Mouse (Mus musculus) telencephalon, adult 2 months (tissue): ENCODE measurements around the gene Rhobtb1.

Experiments
- DNase-seq: peaks from one replicate; pipeline ENCODE4 v3.0.0-alpha.2; 2011; ENCODE audit warnings: low read depth, low spot score

The Rhobtb1 gene

GRCm38 (mm10) chr10:69163216-69163615 lies 12.0 kb downstream of the Rhobtb1 start:
- DNase-seq = no peak

GRCm38 (mm10) chr10:69165125-69165524 lies 13.9 kb downstream of the Rhobtb1 start:
- no peak for DNase-seq

- no peak for DNase-seq
Measured at GRCm38 (mm10) chr10:69165847-69166246, 14.6 kb downstream of the Rhobtb1 start.

GRCm38 (mm10) chr10:69166514-69166913 lies 15.3 kb downstream of the Rhobtb1 start:
- DNase-seq = no peak

DNA sequence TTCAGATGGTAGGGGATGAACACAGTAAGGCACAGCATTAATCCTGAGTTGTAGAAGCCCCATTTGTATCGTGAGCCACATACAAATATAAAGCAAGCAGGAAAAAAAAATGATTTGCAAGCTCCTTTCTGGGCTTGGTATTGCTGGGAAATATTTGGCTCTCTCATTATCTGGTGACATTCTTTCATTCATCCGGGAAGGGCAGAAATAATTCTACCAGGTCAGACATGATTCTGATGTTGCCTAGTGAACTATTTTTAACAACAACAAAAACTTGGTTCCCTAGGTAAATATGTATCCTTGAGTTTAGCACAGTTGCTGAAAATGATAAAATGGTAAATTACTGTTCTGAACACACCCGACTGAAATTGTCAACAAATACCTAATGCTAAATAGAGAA lies 21.2 kb downstream of the Rhobtb1 start:
- no peak for DNase-seq

DNA sequence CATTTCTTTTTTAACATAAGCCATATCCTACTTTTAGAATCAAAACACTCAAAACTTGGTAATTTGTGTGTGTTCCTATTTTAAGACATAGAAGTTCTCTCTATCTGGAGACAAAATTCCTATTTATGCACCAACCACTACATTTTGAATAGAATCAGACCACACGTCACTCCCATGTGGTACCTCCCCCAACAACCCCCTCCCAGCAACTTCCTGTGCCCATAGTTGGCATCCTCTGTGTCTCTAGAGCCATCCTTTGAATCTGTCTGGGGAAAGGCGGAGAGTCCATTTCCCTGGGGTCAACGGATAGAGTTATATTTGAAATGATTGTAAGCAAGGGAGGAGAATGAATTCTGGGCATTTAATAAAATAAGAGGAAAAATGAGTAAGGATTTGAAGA lies 24.9 kb downstream of the Rhobtb1 start:
- no peak for DNase-seq

DNA sequence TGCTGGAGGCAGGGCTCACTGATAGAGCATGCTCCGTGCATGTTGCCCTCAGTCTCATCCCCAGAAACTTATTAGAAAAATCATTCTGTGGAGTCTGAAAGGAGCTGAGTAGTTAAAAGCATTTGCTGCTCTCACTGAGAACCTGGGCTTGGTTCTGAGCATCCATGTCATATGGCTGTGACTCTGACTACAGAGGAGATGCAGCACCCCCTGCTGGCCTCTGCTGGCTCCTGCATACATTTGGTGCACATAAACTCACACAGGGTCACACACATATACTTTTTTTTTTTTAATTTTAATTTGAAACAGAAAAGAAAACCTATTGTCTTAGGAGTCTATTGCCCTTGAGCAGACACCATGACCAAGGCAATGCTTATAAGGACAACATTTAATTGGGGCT lies 28.1 kb downstream of the Rhobtb1 start:
- no peak for DNase-seq

GRCm38 (mm10) chr10:69180997-69181396 lies 29.8 kb downstream of the Rhobtb1 start:
- DNase-seq = no peak

DNA sequence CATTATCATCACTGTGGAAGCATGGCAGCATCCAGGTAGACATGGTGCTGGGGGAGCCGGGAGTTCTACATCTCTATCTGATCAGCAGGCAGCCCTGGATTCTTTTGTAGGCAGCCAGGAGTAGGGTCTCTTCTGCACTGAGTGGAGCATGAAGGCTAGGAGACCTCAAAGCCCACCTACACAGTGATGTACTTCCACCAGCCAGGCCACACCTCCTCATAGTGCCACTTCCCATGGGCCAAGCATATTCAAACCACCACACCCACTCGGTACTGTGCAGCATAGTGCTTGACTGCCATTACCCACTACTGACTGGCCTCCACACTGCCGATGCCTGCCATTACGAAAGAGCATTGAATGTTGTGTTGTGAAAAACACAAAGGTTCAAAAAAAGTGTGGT lies 33.7 kb downstream of the Rhobtb1 start:
- no peak for DNase-seq

DNA sequence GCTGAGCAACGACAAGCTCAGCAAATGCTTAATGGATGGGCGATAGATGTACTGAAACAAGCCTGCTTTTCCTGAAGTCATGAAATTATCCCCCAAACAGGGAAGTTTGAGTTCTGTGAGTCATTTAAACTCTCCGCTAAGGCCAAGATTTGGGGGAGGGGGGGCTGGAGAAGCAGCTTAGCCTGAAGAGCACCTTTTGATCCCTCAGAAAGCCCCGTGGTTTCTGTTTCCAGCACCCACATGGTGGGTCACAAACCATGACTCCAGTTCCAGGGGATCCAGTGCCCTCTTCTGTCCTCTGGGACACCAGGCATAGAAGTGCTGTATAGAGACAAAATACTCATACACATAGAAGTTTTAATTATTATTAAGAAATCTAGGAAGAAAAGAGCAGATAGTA lies 34.2 kb downstream of the Rhobtb1 start:
- DNase-seq = no peak

- peak; percentile 86 for DNase-seq
Measured at GRCm38 (mm10) chr10:69185894-69186893, 35.0 kb downstream of the Rhobtb1 start.

GRCm38 (mm10) chr10:69187773-69188443 lies 36.7 kb downstream of the Rhobtb1 start:
- DNase-seq = no peak

GRCm38 (mm10) chr10:69190434-69191160 lies 39.4 kb downstream of the Rhobtb1 start:
- no peak for DNase-seq

GRCm38 (mm10) chr10:69192266-69192665 lies 41.0 kb downstream of the Rhobtb1 start:
- no peak for DNase-seq

DNA sequence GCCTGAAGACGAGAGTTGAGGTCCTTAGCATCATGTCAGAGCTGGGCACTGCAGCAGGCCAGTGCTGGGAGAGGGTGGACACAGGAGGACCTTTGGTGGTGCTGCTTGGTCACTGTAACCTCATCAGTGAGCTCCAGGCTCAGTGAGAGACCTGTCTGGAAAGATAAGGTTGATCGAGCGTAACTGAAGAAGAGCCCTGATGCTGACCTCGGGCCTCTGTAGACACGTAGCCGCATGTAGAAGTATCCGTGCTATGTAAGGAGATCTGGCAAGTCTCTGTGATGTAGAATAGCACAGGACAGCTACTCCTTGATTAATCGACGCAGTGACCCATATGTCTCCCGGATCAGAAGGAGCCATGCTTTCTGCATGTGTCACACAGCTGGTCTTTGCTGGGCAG lies 42.5 kb downstream of the Rhobtb1 start:
- no peak for DNase-seq

DNA sequence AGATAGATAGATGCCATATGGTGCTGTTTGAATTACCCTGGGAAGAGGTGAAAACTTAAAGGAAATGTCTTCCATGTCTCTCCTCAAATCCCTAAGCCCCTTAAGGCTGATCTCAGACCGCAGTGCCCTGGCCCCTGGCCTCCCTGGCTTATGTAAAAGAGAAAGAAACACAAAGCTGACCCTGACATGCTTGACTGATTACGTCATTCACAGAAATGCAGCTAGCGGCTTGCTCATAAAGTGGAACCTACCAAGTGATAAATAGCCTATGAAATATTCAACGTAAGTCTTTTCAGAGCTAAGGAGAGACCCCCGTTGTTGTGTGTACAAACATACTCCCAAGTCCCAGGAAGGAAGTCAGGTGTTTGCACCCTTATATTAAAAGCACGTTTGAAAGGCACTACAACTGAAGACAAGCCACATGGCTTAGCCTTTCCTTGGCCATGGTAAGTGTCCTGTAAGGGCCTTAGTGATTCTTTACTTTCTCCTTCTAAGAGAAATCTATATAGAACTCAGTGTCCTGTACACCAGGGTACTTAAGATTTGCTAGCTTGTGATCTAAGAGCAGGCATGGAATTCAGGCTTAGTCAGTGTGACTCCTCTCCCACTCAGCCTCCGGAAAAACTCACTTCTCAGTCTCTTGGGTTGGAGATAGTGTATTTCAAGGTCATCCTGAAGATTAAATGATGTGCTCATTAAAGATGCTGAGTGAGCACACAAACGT lies 53.6 kb downstream of the Rhobtb1 start:
- no peak for DNase-seq

DNA sequence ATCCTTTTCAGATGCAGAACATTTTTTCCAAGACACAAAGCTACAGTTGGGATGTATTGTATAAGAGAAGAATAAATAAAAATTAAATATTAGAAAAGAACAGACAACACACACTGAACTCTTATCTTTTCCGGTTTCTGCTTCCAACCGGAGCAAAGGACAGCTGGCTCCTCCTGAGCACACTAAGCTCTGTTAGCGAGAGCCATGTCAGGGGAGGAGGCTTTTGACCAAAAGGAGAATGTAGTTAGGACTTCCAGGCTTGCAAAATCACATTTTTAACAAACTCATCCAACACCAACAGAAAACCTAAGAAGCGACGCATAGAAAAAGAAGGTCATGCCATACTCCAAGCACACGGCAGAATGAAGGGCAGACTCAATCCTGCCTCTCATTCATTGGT lies 54.8 kb downstream of the Rhobtb1 start:
- no peak for DNase-seq

GRCm38 (mm10) chr10:69207481-69207880 lies 56.2 kb downstream of the Rhobtb1 start:
- DNase-seq = no peak

DNA sequence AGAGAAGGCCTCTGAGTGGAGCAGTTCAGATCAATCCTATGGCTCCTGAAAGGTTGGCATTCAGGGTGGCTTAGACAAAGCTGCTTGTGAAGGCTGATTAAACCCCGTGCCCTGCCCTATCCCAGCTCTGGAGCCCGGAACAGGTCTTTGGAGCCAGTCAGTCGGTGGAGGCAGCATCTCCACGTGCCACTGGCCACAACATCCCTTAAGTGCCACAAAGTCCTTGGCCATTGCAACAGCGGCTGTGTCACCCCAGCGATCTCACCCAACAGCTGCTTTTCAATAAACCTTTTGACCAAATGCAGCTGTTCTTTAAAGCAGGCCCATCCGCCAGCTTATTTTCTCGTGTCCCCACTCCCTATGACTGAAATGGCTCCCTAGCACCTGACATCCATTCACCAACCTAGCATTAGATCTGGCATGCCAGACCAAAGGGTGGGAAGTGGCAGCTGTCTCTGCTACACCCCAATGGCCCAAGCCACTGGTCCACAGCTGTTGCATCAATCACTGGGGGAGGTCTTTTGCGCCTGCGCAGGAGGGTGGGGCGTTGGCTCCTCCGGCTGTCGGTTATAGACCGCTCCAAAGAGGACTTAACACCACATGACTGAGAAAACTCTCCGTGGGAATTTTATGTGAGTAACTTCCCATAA lies 56.9 kb downstream of the Rhobtb1 start:
- DNase-seq = no peak

DNA sequence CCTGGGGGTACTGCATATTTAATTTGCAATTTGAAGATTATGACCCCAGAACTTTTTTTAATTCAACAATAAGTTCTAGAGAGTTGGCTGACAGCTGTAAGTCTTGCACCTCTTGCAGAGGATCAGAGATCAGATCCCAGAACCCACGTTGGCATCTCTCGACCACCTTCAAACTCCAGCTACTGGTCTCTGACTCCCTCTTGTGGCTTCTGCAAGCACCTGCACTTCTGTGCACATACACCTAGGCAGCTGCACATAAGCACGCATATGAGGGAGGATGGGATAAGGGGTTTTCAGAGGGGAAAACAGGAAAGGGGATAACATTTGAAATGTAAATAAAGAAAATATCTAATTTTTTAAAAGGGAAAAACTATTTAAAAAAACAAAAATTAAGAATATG lies 57.5 kb downstream of the Rhobtb1 start:
- no peak for DNase-seq

DNA sequence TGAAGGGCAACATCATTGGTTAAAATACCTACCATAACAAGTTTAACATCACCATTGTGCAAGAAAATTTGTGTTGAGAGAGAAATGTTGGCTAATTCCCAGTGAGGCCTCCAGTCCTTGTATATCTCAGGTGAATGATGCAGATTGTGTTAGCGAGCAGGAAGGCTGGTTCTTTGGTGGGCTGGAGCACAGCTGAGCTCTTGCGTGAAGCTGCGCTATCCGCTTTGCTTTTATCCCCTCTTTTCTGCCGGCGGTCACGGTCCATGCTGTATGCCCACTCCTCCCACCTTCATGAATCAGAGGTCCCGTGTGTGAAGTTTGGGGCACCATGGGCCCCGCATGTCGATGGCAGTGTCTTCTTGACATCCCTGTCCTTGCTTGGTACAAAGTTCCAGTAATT lies 58.8 kb downstream of the Rhobtb1 start:
- no peak for DNase-seq
